Comparison of ENCODE assay signal across 15 mouse cellular contexts in genomic region chr5:24047001-24047400, GRCm38 (mm10). TPM values are rescaled to one million over a fixed set of nuclear protein-coding genes. Genes with fewer than 3 reads are reported as not detected.
DNase-seq lines count a peak whose midpoint lies in the region; ATAC-seq and TF ChIP-seq lines count a peak whose summit lies in the region.
"Had no signal": no experiment of that assay in that cellular context is flagged by ENCODE, and none has a peak within 500 bp of the region (broad histone marks: within the 10 kb centered on the region; RNA-seq: fewer than 3 reads in every experiment).

No protein-coding gene starts in this region.

- no peaks in the 10 kb centered on the region for H3K4me1 ChIP-seq in liver, adult 2 months (ENCODE audit: control insufficient read depth, insufficient read depth, low read length)
- 0 out of 2 replicates have a peak, but pooled peaks cover 4% of the 10 kb centered on the region for H3K4me1 ChIP-seq in embryonic facial prominence, embryonic 14.5 days (ENCODE audit: control insufficient read depth, insufficient read depth, low read length)
- H3K4me1 ChIP-seq in forebrain, embryonic 16.5 days (replicated peaks; ENCODE audit: control insufficient read depth, insufficient read depth, low read length) = peaks cover 19% of the 10 kb centered on the region
- H3K4me1 ChIP-seq: midbrain, embryonic 12.5 days had no signal

- no peaks in the 10 kb centered on the region for H3K36me3 ChIP-seq in liver, adult 2 months (ENCODE audit: control insufficient read depth, insufficient read depth, low read length)
- H3K36me3 ChIP-seq in embryonic facial prominence, embryonic 14.5 days (ENCODE audit: control insufficient read depth, insufficient read depth, low read length) = no peaks in the 10 kb centered on the region
- H3K36me3 ChIP-seq in forebrain, embryonic 16.5 days (ENCODE audit: control insufficient read depth, insufficient read depth) = no peaks in the 10 kb centered on the region
- H3K36me3 ChIP-seq: liver, embryonic 15.5 days; midbrain, embryonic 12.5 days had no signal

- no peak overlapping the region for H3K9ac ChIP-seq in liver, adult 2 months (ENCODE audit: low read depth, low read length)
- H3K9ac ChIP-seq in embryonic facial prominence, embryonic 14.5 days (ENCODE audit: low read depth, low read length) = no peak overlapping the region
- no peak overlapping the region for H3K9ac ChIP-seq in forebrain, embryonic 16.5 days (replicated peaks; ENCODE audit: low read depth, low read length)
- H3K9ac ChIP-seq: liver, embryonic 15.5 days; midbrain, embryonic 12.5 days had no signal

- intact Hi-C loops in heart, postnatal 25 days (cut with DNase I) = no loop called here

- no peak overlapping the region for H3K4me2 ChIP-seq in embryonic facial prominence, embryonic 14.5 days (ENCODE audit: low read depth, low read length)
- H3K4me2 ChIP-seq in forebrain, embryonic 16.5 days (ENCODE audit: low read length) = no peak overlapping the region
- H3K4me2 ChIP-seq: liver, embryonic 15.5 days; midbrain, embryonic 12.5 days had no signal

- H3K27me3 ChIP-seq in liver, adult 2 months (ENCODE audit: control insufficient read depth, insufficient read depth, low read length) = no peaks in the 10 kb centered on the region
- no peaks in the 10 kb centered on the region for H3K27me3 ChIP-seq in embryonic facial prominence, embryonic 14.5 days (replicated peaks; ENCODE audit: control insufficient read depth, insufficient read depth, low read length)
- H3K27me3 ChIP-seq in forebrain, embryonic 16.5 days (replicated peaks; ENCODE audit: control insufficient read depth, insufficient read depth, low read length) = no peaks in the 10 kb centered on the region
- H3K27me3 ChIP-seq: midbrain, embryonic 12.5 days had no signal

- 45% methylated on average over 7 of the region's 7 CpGs for WGBS in liver, adult 2 months
- WGBS in embryonic facial prominence, embryonic 14.5 days = 75% methylated on average over 7 of the region's 7 CpGs
- WGBS in forebrain, embryonic 16.5 days = 85% methylated on average over 7 of the region's 7 CpGs

- no peak for TF ChIP-seq CTCF in liver, adult 2 months (IDR thresholded peaks at IDR 0.05; ENCODE audit: low read depth, low read length)

- DNase-seq in heart, adult 11 months = peak; percentile 75
- DNase-seq in heart, postnatal 25 days (ENCODE audit: low spot score) = no peak
- DNase-seq in liver, adult 2 months (ENCODE audit: extremely low read depth, low read depth, low spot score) = peak; percentile 59
- no peak for DNase-seq in liver
- DNase-seq in embryonic facial prominence, embryonic 14.5 days (ENCODE audit: low spot score) = no peak
- no peak for DNase-seq in right cerebral cortex, postnatal 4 days
- DNase-seq: cerebellum, adult 11-12 months; gastrocnemius, postnatal 36 days; kidney, adult 18-20 months; kidney, postnatal 14 days had no signal

- ATAC-seq in embryonic facial prominence, embryonic 14.5 days (ENCODE audit: low read depth) = no peak
- no peak for ATAC-seq in forebrain, embryonic 16.5 days
- ATAC-seq: CD4-positive, CD25-positive, alpha-beta regulatory T cell, adult 4 months had no signal

- H3K9me3 ChIP-seq in embryonic facial prominence, embryonic 14.5 days (ENCODE audit: control insufficient read depth, low read length) = no peaks in the 10 kb centered on the region
- no peaks in the 10 kb centered on the region for H3K9me3 ChIP-seq in forebrain, embryonic 16.5 days (ENCODE audit: control insufficient read depth, low read length)
- H3K9me3 ChIP-seq: liver, embryonic 15.5 days; midbrain, embryonic 12.5 days had no signal

- no peak overlapping the region for H3K27ac ChIP-seq in liver, adult 2 months (replicated peaks; ENCODE audit: insufficient read depth, low read depth, low read length)
- peak overlapping the region; percentile 67 for H3K27ac ChIP-seq in embryonic facial prominence, embryonic 14.5 days (replicated peaks; ENCODE audit: low read depth, low read length)
- peak overlapping the region; percentile 86 for H3K27ac ChIP-seq in forebrain, embryonic 16.5 days (ENCODE audit: low read length)
- H3K27ac ChIP-seq: liver, embryonic 15.5 days; macrophage; midbrain, embryonic 12.5 days had no signal

- no peaks in the 10 kb centered on the region for H3K79me2 ChIP-seq in liver, adult 2 months (ENCODE audit: control insufficient read depth, insufficient read depth, low read length)

- no peak overlapping the region for H3K4me3 ChIP-seq in liver, adult 2 months (ENCODE audit: insufficient read depth, low read depth, low read length)
- H3K4me3 ChIP-seq in embryonic facial prominence, embryonic 14.5 days (ENCODE audit: low read depth, low read length) = no peak overlapping the region
- no peak overlapping the region for H3K4me3 ChIP-seq in forebrain, embryonic 16.5 days (replicated peaks; ENCODE audit: low read length)
- H3K4me3 ChIP-seq: liver, embryonic 15.5 days; midbrain, embryonic 12.5 days had no signal

- TF ChIP-seq POLR2A in liver, adult 2 months (IDR thresholded peaks at IDR 0.05; ENCODE audit: extremely low read depth, insufficient read depth, low read length) = no peak

RNA-seq across cellular contexts. Expression of gene Fam126a, which starts 16.5 kb away (rescaled TPM):
- total RNA-seq in heart, postnatal 25 days (2021) = 10 to 100 TPM; 35.8 to 42.9 TPM
- 8.8 and 9.0 TPM in 2 replicates for total RNA-seq in liver, adult 2 months (2014; rRNA removed)
- polyA plus RNA-seq in liver, adult 2 months (2012; rRNA removed) = 2.5 and 3.0 TPM in 2 replicates
- polyA plus RNA-seq in embryonic facial prominence, embryonic 14.5 days (2014; fragmentation: Nextera tagmentation; extraction: Ambion mirVana) = 38.4 and 40.2 TPM in 2 replicates
- 49.9 and 60.2 TPM in 2 replicates for polyA plus RNA-seq in forebrain, embryonic 16.5 days (2015; fragmentation: Nextera tagmentation; extraction: Ambion mirVana)

RNA-seq across cellular contexts. Expression of gene Klhl7, which starts 53.4 kb away (rescaled TPM):
- total RNA-seq in heart, postnatal 25 days (2021) = 10 to 100 TPM; 48.1 to 55.1 TPM
- 13.8 and 16.0 TPM in 2 replicates for total RNA-seq in liver, adult 2 months (2014; rRNA removed)
- 1.5 TPM in 2 replicates for polyA plus RNA-seq in liver, adult 2 months (2012; rRNA removed)
- polyA plus RNA-seq in embryonic facial prominence, embryonic 14.5 days (2014; fragmentation: Nextera tagmentation; extraction: Ambion mirVana) = 53.2 and 60.6 TPM in 2 replicates
- 205 and 238 TPM in 2 replicates for polyA plus RNA-seq in forebrain, embryonic 16.5 days (2015; fragmentation: Nextera tagmentation; extraction: Ambion mirVana)

Comparison
In these comparisons a context has a peak if more than half of its experiments do, and no peak if none do; other contexts are left out.
1. DNase-seq: peak in heart, adult 11 months (single experiment) and liver, adult 2 months (single experiment); none in heart, postnatal 25 days (single experiment), liver (single experiment), embryonic facial prominence, embryonic 14.5 days (single experiment) and right cerebral cortex, postnatal 4 days (single experiment).
2. RNA of gene Klhl7, which starts 53.4 kb away (polyA plus RNA-seq): 205 to 238 TPM in forebrain, embryonic 16.5 days and 53.2 to 60.6 TPM in embryonic facial prominence, embryonic 14.5 days; 1.5 TPM in liver, adult 2 months; every median in the first group is over 10 times any median in the second.